Mouse (Mus musculus) left cerebral cortex, adult 18-20 months (tissue): Measurements from ENCODE around the gene Cdca8. TPM values are rescaled to one million over a fixed set of nuclear protein-coding genes. Genes with fewer than 3 reads are reported as not detected.
A peak's percentile ranks its signal among the peaks of the same experiment; 100 is the strongest.
"Not testable (repeated sequence)": the region's sequence is repeated elsewhere in the genome, so short reads cannot be mapped to it uniquely, and the experiment has no call there.

ENCODE experiments used
- DNase-seq, 2 experiments: peaks; one replicate each; pipeline ENCODE4 v3.0.0; 2021 to 2022; ENCODE audit warnings: low spot score in 2 of 2, mixed read lengths in 1 of 2
- long read RNA-seq, 2 experiments: library from polyadenylated mRNA; stranded (forward); transcript quantifications; one replicate each; pipeline ENCODE4 v2.0.0; 2021
- total RNA-seq, 2 experiments: library from RNA; stranded (reverse); gene quantifications; 2 replicates each; pipeline ENCODE4 v1.2.3; 2021

Cdca8 gene
- total RNA-seq, result 1 to 10 TPM in 1 of 2 experiments, under 1 TPM in 1; 0.96 to 1.8 TPM
- long read RNA-seq, experiment 1, partial matches to known transcripts, result 0 of 1 reads
- long read RNA-seq, experiment 1, other reads (novel, unspliced or antisense), result 0 of 1 reads
- long read RNA-seq, experiment 2, partial matches to known transcripts, result 0 of 3 reads
- long read RNA-seq, experiment 2, other reads (novel, unspliced or antisense), result 0 of 3 reads

- not testable (repeated sequence) for DNase-seq
These were observed at the start of gene Cdca8 for GRCm38 (mm10) chr4:124939211-124939610. TSS of gene Cdca8 (minus strand) at chr4:124939311.

- no peak for DNase-seq
These were observed 49.3 kb upstream of the Cdca8 start for GRCm38 (mm10) chr4:124988382-124988781.

GRCm38 (mm10) chr4:124987711-124988097, 48.6 kb upstream of the Cdca8 start:
- DNase-seq, result no peak

GRCm38 (mm10) chr4:124986739-124987710, 47.9 kb upstream of the Cdca8 start:
- DNase-seq, result no peak

- no peak for DNase-seq
These were observed 46.8 kb upstream of the Cdca8 start, which contains the start of gene Rspo1 for GRCm38 (mm10) chr4:124985671-124986602. TSS of gene Rspo1 (plus strand) at chr4:124986430.

- peak; percentile 35 to 51 for DNase-seq
These were observed 46.0 kb upstream of the Cdca8 start for GRCm38 (mm10) chr4:124984871-124985670.

GRCm38 (mm10) chr4:124983893-124984526, 44.9 kb upstream of the Cdca8 start:
- DNase-seq, result peak in 1 of 2 experiments; percentile 37

- DNase-seq, result no peak
These were observed 39.1 kb upstream of the Cdca8 start for GRCm38 (mm10) chr4:124978201-124978600.

- DNase-seq, result no peak
These were observed 34.2 kb upstream of the Cdca8 start for GRCm38 (mm10) chr4:124973296-124973695.

- no peak for DNase-seq
These were observed 33.2 kb upstream of the Cdca8 start for GRCm38 (mm10) chr4:124972316-124972715.

GRCm38 (mm10) chr4:124971094-124971493, 32.0 kb upstream of the Cdca8 start:
- DNase-seq, result no peak

GRCm38 (mm10) chr4:124970677-124971076, 31.6 kb upstream of the Cdca8 start:
- DNase-seq, result no peak

GRCm38 (mm10) chr4:124970194-124970593, 31.1 kb upstream of the Cdca8 start:
- DNase-seq, result no peak

- DNase-seq, result no peak
These were observed 30.2 kb upstream of the Cdca8 start for GRCm38 (mm10) chr4:124969219-124969848.

- no peak for DNase-seq
These were observed 29.6 kb upstream of the Cdca8 start for GRCm38 (mm10) chr4:124968711-124969110.

- no peak for DNase-seq
These were observed 25.9 kb upstream of the Cdca8 start for GRCm38 (mm10) chr4:124964912-124965599.

GRCm38 (mm10) chr4:124962576-124962975, 23.5 kb upstream of the Cdca8 start:
- no peak for DNase-seq

- no peak for DNase-seq
These were observed 21.8 kb upstream of the Cdca8 start for GRCm38 (mm10) chr4:124960940-124961339.

- no peak for DNase-seq
These were observed 20.0 kb upstream of the Cdca8 start for GRCm38 (mm10) chr4:124959062-124959461.
